Comparison of ENCODE assay signal across 8 mouse cellular contexts in the genomic region with DNA sequence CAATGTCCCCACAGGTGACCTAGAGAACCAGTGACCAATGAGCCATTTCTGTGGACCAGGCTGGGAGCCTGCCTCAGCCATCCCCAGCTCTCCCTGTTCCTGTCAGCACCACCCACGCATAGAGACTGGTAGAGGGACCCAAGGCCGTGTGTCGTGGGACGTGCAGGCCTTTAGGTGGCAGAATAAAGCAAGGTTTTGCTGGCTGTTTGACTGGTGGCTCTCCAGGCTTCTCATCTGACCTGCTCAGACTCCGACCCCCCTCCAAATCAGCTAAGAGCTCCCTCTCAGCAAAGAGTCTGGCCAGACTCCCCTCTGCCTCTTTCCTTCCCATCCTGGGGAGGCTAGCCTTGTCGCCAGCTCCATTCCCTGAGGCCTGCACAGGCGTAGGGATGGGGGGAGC. TPM values are rescaled to one million over a fixed set of nuclear protein-coding genes. Genes with fewer than 3 reads are reported as not detected.
DNase-seq lines count a peak whose midpoint lies in the region; ATAC-seq and TF ChIP-seq lines count a peak whose summit lies in the region.

No protein-coding gene starts in this region.

- no peaks in the 10 kb centered on the region for H3K4me1 ChIP-seq in kidney, postnatal 0 days (replicated peaks; ENCODE audit: insufficient read depth, low read length)
- H3K4me1 ChIP-seq in cerebellum, adult 2 months (ENCODE audit: control insufficient read depth, insufficient read depth, low read length), result peaks cover 51% of the 10 kb centered on the region
- peaks cover 22% of the 10 kb centered on the region for H3K4me1 ChIP-seq in forebrain, embryonic 16.5 days (replicated peaks; ENCODE audit: control insufficient read depth, insufficient read depth, low read length)
- H3K4me1 ChIP-seq in neural tube, embryonic 12.5 days, result peaks cover 14% of the 10 kb centered on the region
- peaks cover 13% of the 10 kb centered on the region for H3K4me1 ChIP-seq in heart, embryonic 11.5 days (ENCODE audit: control insufficient read depth, insufficient read depth, low read length)

- H3K27me3 ChIP-seq in kidney, postnatal 0 days (ENCODE audit: insufficient read depth, low read length), result no peaks in the 10 kb centered on the region
- no peaks in the 10 kb centered on the region for H3K27me3 ChIP-seq in cerebellum, adult 2 months (ENCODE audit: control insufficient read depth, insufficient read depth, low read length)
- no peaks in the 10 kb centered on the region for H3K27me3 ChIP-seq in forebrain, embryonic 16.5 days (replicated peaks; ENCODE audit: control insufficient read depth, insufficient read depth, low read length)
- H3K27me3 ChIP-seq in neural tube, embryonic 12.5 days (replicated peaks), result no peaks in the 10 kb centered on the region
- no peaks in the 10 kb centered on the region for H3K27me3 ChIP-seq in heart, embryonic 11.5 days (ENCODE audit: control insufficient read depth, insufficient read depth, low read length)

- WGBS in kidney, postnatal 0 days, result 66% methylated on average over 7 of the region's 7 CpGs
- WGBS in cerebellum, adult 2 months, result 25% methylated on average over 7 of the region's 7 CpGs
- WGBS in forebrain, embryonic 16.5 days, result 43% methylated on average over 7 of the region's 7 CpGs
- WGBS in neural tube, embryonic 12.5 days, result 66% methylated on average over 7 of the region's 7 CpGs
- 61% methylated on average over 7 of the region's 7 CpGs for WGBS in heart, embryonic 11.5 days (ENCODE audit: insufficient replicate concordance)

- no peak for ATAC-seq in kidney, postnatal 0 days (replicated peaks; ENCODE audit: low FRiP score, low read depth)
- ATAC-seq in forebrain, embryonic 16.5 days, result peak; percentile 52; the same call in 1 of the 2 replicates
- peak; percentile 46; the same call in 1 of the 2 replicates for ATAC-seq in neural tube, embryonic 12.5 days (ENCODE audit: low FRiP score, low read depth)
- ATAC-seq in heart, embryonic 11.5 days (replicated peaks; ENCODE audit: insufficient number of reproducible peaks, low FRiP score, low TSS enrichment), result no peak

- no peak overlapping the region for H3K27ac ChIP-seq in kidney, postnatal 0 days
- no peak overlapping the region for H3K27ac ChIP-seq in cerebellum, adult 2 months (ENCODE audit: insufficient read depth, low read length)
- H3K27ac ChIP-seq in forebrain, embryonic 16.5 days (ENCODE audit: low read length), result no peak overlapping the region
- H3K27ac ChIP-seq in neural tube, embryonic 12.5 days, result no peak overlapping the region; the same call in 1 of the 2 replicates
- H3K27ac ChIP-seq in heart, embryonic 11.5 days (ENCODE audit: low read depth, low read length), result no peak overlapping the region

- peak; percentile 18 for DNase-seq in kidney, postnatal 0 days (ENCODE audit: low spot score)
- DNase-seq in kidney, postnatal 14 days, result no peak
- peak; percentile 77 to 86 for DNase-seq in cerebellum, adult 2 months
- DNase-seq in layer of hippocampus, adult 8-10 months (ENCODE audit: low spot score in 2 of 2), result no peak
- no peak for DNase-seq in embryo, embryonic 10.5 days (ENCODE audit: low spot score)

- no peaks in the 10 kb centered on the region for H3K9me3 ChIP-seq in kidney, postnatal 0 days (replicated peaks; ENCODE audit: low read length)
- H3K9me3 ChIP-seq in forebrain, embryonic 16.5 days (ENCODE audit: control insufficient read depth, low read length), result no peaks in the 10 kb centered on the region
- no peaks in the 10 kb centered on the region for H3K9me3 ChIP-seq in neural tube, embryonic 12.5 days
- H3K9me3 ChIP-seq in heart, embryonic 11.5 days (replicated peaks; ENCODE audit: control insufficient read depth, low read length), result no peaks in the 10 kb centered on the region

- TF ChIP-seq CTCF in kidney, postnatal 0 days (IDR thresholded peaks at IDR 0.05; ENCODE audit: low read depth), result peak; percentile 33
- TF ChIP-seq CTCF in cerebellum, adult 2 months (IDR thresholded peaks at IDR 0.05; ENCODE audit: borderline replicate concordance, insufficient read depth, low read depth, low read length), result peak; percentile 78

- H3K36me3 ChIP-seq in kidney, postnatal 0 days (ENCODE audit: insufficient read depth, low read length), result peaks cover 5% of the 10 kb centered on the region; the same call in 1 of the 2 replicates
- H3K36me3 ChIP-seq in forebrain, embryonic 16.5 days (ENCODE audit: control insufficient read depth, insufficient read depth), result no peaks in the 10 kb centered on the region
- H3K36me3 ChIP-seq in neural tube, embryonic 12.5 days, result peaks cover 15% of the 10 kb centered on the region; the same call in 1 of the 2 replicates
- H3K36me3 ChIP-seq in heart, embryonic 11.5 days (ENCODE audit: control insufficient read depth, insufficient read depth, low read length), result 0 out of 2 replicates have a peak, but pooled peaks cover 5% of the 10 kb centered on the region

- H3K4me2 ChIP-seq in kidney, postnatal 0 days (ENCODE audit: low read length), result no peak overlapping the region
- H3K4me2 ChIP-seq in forebrain, embryonic 16.5 days (ENCODE audit: low read length), result no peak overlapping the region
- no peak overlapping the region for H3K4me2 ChIP-seq in neural tube, embryonic 12.5 days (replicated peaks)
- H3K4me2 ChIP-seq in heart, embryonic 11.5 days, result no peak overlapping the region

- no peak overlapping the region for H3K9ac ChIP-seq in kidney, postnatal 0 days (ENCODE audit: low read depth, low read length)
- H3K9ac ChIP-seq in forebrain, embryonic 16.5 days (replicated peaks; ENCODE audit: low read depth, low read length), result no peak overlapping the region
- H3K9ac ChIP-seq in neural tube, embryonic 12.5 days, result no peak overlapping the region
- no peak overlapping the region for H3K9ac ChIP-seq in heart, embryonic 11.5 days (ENCODE audit: low read depth, low read length)

- H3K4me3 ChIP-seq in kidney, postnatal 0 days (replicated peaks; ENCODE audit: low read depth, low read length), result no peak overlapping the region
- no peak overlapping the region for H3K4me3 ChIP-seq in cerebellum, adult 2 months (replicated peaks; ENCODE audit: insufficient read depth, low read depth, low read length)
- H3K4me3 ChIP-seq in forebrain, embryonic 16.5 days (replicated peaks; ENCODE audit: low read length), result no peak overlapping the region
- H3K4me3 ChIP-seq in neural tube, embryonic 12.5 days, result no peak overlapping the region
- no peak overlapping the region for H3K4me3 ChIP-seq in heart, embryonic 11.5 days (ENCODE audit: low read depth, low read length)

- TF ChIP-seq POLR2A in cerebellum, adult 2 months (IDR thresholded peaks at IDR 0.05; ENCODE audit: borderline replicate concordance, insufficient read depth, low read length), result no peak

RNA-seq across cellular contexts. Expression of gene Rbm19, which starts 58.1 kb away (rescaled TPM):
- 16.6 and 17.7 TPM in 2 replicates for polyA plus RNA-seq in kidney, postnatal 0 days (2015; fragmentation: Nextera tagmentation; extraction: Ambion mirVana)
- 13.8 and 15.3 TPM in 2 replicates for polyA plus RNA-seq in cerebellum, adult 2 months (2012; rRNA removed)
- polyA plus RNA-seq in forebrain, embryonic 16.5 days (2015; fragmentation: Nextera tagmentation; extraction: Ambion mirVana), result 16.4 and 16.9 TPM in 2 replicates
- polyA plus RNA-seq in neural tube, embryonic 12.5 days (2016; fragmentation: Nextera tagmentation; extraction: Ambion mirVana), result 21.9 and 27.4 TPM in 2 replicates
- 10 to 100 TPM; 20.0 to 26.3 (median 21.1) TPM for total RNA-seq in layer of hippocampus, adult 8-10 months (2022)
- 13.5 and 15.8 TPM in 2 replicates for polyA plus RNA-seq in heart, embryonic 11.5 days (2014; fragmentation: Nextera tagmentation; extraction: Ambion mirVana)

Comparison
In these comparisons a context has a peak if more than half of its experiments do, and no peak if none do; other contexts are left out.
1. DNase-seq: peak in kidney, postnatal 0 days (single experiment) and cerebellum, adult 2 months (2 of 2); none in kidney, postnatal 14 days (single experiment), layer of hippocampus, adult 8-10 months (0 of 2) and embryo, embryonic 10.5 days (single experiment).
2. ATAC-seq: peak in forebrain, embryonic 16.5 days (single experiment) and neural tube, embryonic 12.5 days (single experiment); none in kidney, postnatal 0 days (single experiment) and heart, embryonic 11.5 days (single experiment).